Mouse (Mus musculus) CH12.LX (cell line): ENCODE data around the gene Lrrn4cl. TPM values are rescaled to one million over a fixed set of nuclear protein-coding genes. Genes with fewer than 3 reads are reported as not detected.

Experiments used
- DNase-seq: peaks from one replicate; pipeline ENCODE4 v3.0.0-alpha.2; 2013; ENCODE audit errors: extremely low read depth
- H3K27ac ChIP-seq: 2 replicates; pipeline ENCODE4 v1.5.1; 2012; ENCODE audit warnings: low read depth, mild to moderate bottlenecking, control low read depth, moderate library complexity; ENCODE audit not compliant: insufficient read depth
- H3K27me3 ChIP-seq: replicated peaks from 2 replicates; pipeline ENCODE3; 2012; ENCODE audit warnings: inconsistent platforms
- H3K36me3 ChIP-seq, 2 experiments: replicated peaks in 1 of 2; 2 replicates each; pipeline versions ENCODE3 to v1.6.1; 2012; ENCODE audit warnings: inconsistent platforms in 1 of 2, low read length in 1 of 2, mild to moderate bottlenecking in 1 of 2, mixed read lengths in 1 of 2, moderate library complexity in 1 of 2; ENCODE audit not compliant: control insufficient read depth in 1 of 2, insufficient read depth in 1 of 2
- H3K4me1 ChIP-seq, 2 experiments: 2 replicates each; pipeline ENCODE4 v1.6.1; 2012; ENCODE audit warnings: inconsistent platforms in 1 of 2, moderate library complexity in 1 of 2; ENCODE audit not compliant: insufficient read depth in 2 of 2, control insufficient read depth in 1 of 2
- H3K4me2 ChIP-seq: 2 replicates; pipeline ENCODE4 v1.6.1; 2012; ENCODE audit warnings: low read depth, mild to moderate bottlenecking, control low read depth; ENCODE audit not compliant: poor library complexity, insufficient read depth, severe bottlenecking
- H3K4me3 ChIP-seq, 3 experiments: fragments of 150-350 bp in 1 of 3; sonication (generic) in 1 of 3; replicated peaks in 1 of 3; 2 replicates each; pipeline versions ENCODE3 to v1.5.1; 2011 to 2012; ENCODE audit warnings: low read depth in 2 of 3, low read length in 2 of 3, mild to moderate bottlenecking in 2 of 3, moderate library complexity in 2 of 3, control low read depth in 1 of 3, improper control_type of control experiment in 1 of 3, inconsistent platforms in 1 of 3, mixed read lengths in 1 of 3; ENCODE audit not compliant: poor library complexity in 1 of 3
- H3K79me2 ChIP-seq: replicated peaks from 2 replicates; pipeline ENCODE4 v1.6.1; 2012; ENCODE audit warnings: mild to moderate bottlenecking, moderate library complexity; ENCODE audit not compliant: control insufficient read depth, poor library complexity, insufficient read depth, severe bottlenecking; ENCODE audit errors: extremely low read depth
- H3K9ac ChIP-seq: 2 replicates; pipeline ENCODE4 v1.6.1; 2012; ENCODE audit warnings: low read depth, mild to moderate bottlenecking, control low read depth, moderate library complexity; ENCODE audit not compliant: insufficient read depth
- H3K9me3 ChIP-seq: replicated peaks from 2 replicates; pipeline ENCODE3; 2012; ENCODE audit warnings: low read length, inconsistent platforms, mixed read lengths
- BHLHE40 ChIP-seq: IDR thresholded peaks from 2 replicates; pipeline ENCODE4 v1.6.1; 2011; ENCODE audit warnings: mild to moderate bottlenecking, low read depth, low read length, improper control_type of control experiment
- CHD1 ChIP-seq: IDR thresholded peaks from 2 replicates; pipeline ENCODE4 v1.6.1; 2012; ENCODE audit warnings: low read depth, low read length, improper control_type of control experiment, inconsistent platforms
- CHD2 ChIP-seq: IDR thresholded peaks from 2 replicates; pipeline ENCODE4 v1.6.1; 2011; ENCODE audit warnings: low read length, improper control_type of control experiment
- CTCF ChIP-seq, 2 experiments: IDR thresholded peaks in 1 of 2; conservative IDR thresholded peaks in 1 of 2; 2 replicates each; pipeline ENCODE4 v1.5.1; 2011 to 2012; ENCODE audit warnings: low read depth in 2 of 2, low read length in 2 of 2, improper control_type of control experiment in 1 of 2, inconsistent platforms in 1 of 2, mild to moderate bottlenecking in 1 of 2, moderate library complexity in 1 of 2
- EP300 ChIP-seq: IDR thresholded peaks from 2 replicates; pipeline ENCODE4 v1.6.1; 2011; ENCODE audit warnings: low read length, improper control_type of control experiment
- JUN ChIP-seq: IDR thresholded peaks from 2 replicates; pipeline ENCODE4 v1.6.1; 2011; ENCODE audit warnings: low read depth, mild to moderate bottlenecking, low read length, improper control_type of control experiment, moderate library complexity; ENCODE audit not compliant: insufficient read depth
- MAFK ChIP-seq: IDR thresholded peaks from 2 replicates; pipeline ENCODE4 v1.6.1; 2011; ENCODE audit warnings: low read length, improper control_type of control experiment; ENCODE audit not compliant: insufficient replicate concordance
- MAX ChIP-seq: IDR thresholded peaks from 2 replicates; pipeline ENCODE4 v1.6.1; 2011; ENCODE audit warnings: low read length, improper control_type of control experiment
- MEF2A ChIP-seq: IDR thresholded peaks from 2 replicates; pipeline ENCODE4 v1.6.1; 2014; ENCODE audit warnings: low read depth, mild to moderate bottlenecking, inconsistent platforms, low read length, improper control_type of control experiment, borderline replicate concordance
- MXI1 ChIP-seq: IDR thresholded peaks from 2 replicates; pipeline ENCODE4 v1.6.1; 2011; ENCODE audit warnings: mild to moderate bottlenecking, low read depth, low read length, improper control_type of control experiment
- PAX5 ChIP-seq: IDR thresholded peaks from 2 replicates; pipeline ENCODE4 v1.6.1; 2012; ENCODE audit warnings: low read length, inconsistent platforms, mixed read lengths
- POLR2AphosphoS2 ChIP-seq: IDR thresholded peaks from 2 replicates; pipeline ENCODE4 v1.6.1; 2011; ENCODE audit warnings: low read depth, low read length, improper control_type of control experiment
- RAD21 ChIP-seq: IDR thresholded peaks from 2 replicates; pipeline ENCODE4 v1.6.1; 2011; ENCODE audit warnings: low read depth, mild to moderate bottlenecking, low read length, improper control_type of control experiment, moderate library complexity
- RCOR1 ChIP-seq: conservative IDR thresholded peaks from 2 replicates; pipeline ENCODE4 v1.6.1; 2012; ENCODE audit warnings: low read depth, mild to moderate bottlenecking, inconsistent platforms, low read length, improper control_type of control experiment
- SIN3A ChIP-seq: IDR thresholded peaks from 2 replicates; pipeline ENCODE4 v1.6.1; 2012; ENCODE audit warnings: low read length, improper control_type of control experiment, inconsistent platforms
- SMC3 ChIP-seq: IDR thresholded peaks from 2 replicates; pipeline ENCODE4 v1.6.1; 2011; ENCODE audit warnings: low read depth, low read length, improper control_type of control experiment
- USF2 ChIP-seq: conservative IDR thresholded peaks from 2 replicates; pipeline ENCODE4 v1.6.1; 2011; ENCODE audit warnings: low read depth, low read length, improper control_type of control experiment
- ZKSCAN1 ChIP-seq: IDR thresholded peaks from 2 replicates; pipeline ENCODE4 v1.6.1; 2012; ENCODE audit warnings: low read depth, inconsistent platforms, low read length, improper control_type of control experiment, borderline replicate concordance
- ZMIZ1 ChIP-seq: IDR thresholded peaks from 2 replicates; pipeline ENCODE4 v1.6.1; 2012; ENCODE audit warnings: low read depth, mild to moderate bottlenecking, inconsistent platforms, low read length, improper control_type of control experiment
- ZNF384 ChIP-seq: IDR thresholded peaks from 2 replicates; pipeline ENCODE4 v1.6.1; 2012; ENCODE audit warnings: low read depth, low read length, improper control_type of control experiment, inconsistent platforms
- dilution Hi-C: fragments of 300-500 bp; cut with MboI; formaldehyde crosslinking; loops from 2 replicates; pipeline ENCODE4 v1.14.3; 2020; ENCODE audit warnings: low sequenced_read_pairs; ENCODE audit not compliant: extremely low pct_unique_long_range_greater_than_20kb, extremely low pct_ligation_motif_present
- in situ Hi-C: fragments of 300-500 bp; cut with MboI; formaldehyde crosslinking; loops from 3 replicates; pipeline ENCODE4 v1.14.3; 2019; ENCODE audit warnings: low sequenced_read_pairs, low pct_ligation_motif_present, low pct_unique_long_range_greater_than_20kb, mixed read lengths
- polyA plus RNA-seq: library from polyadenylated mRNA; unstranded; fragments of >175 nt; gene quantifications from 2 replicates; pipeline ENCODE4 v1.2.1, GENCODE M21; 2012; ENCODE audit warnings: low read depth; ENCODE audit not compliant: insufficient read length
- total RNA-seq, 2 experiments: library from RNA; depleted of rRNA; stranded (reverse); fragments of 300-350 nt in 1 of 2; fragments of >200 nt in 1 of 2; gene quantifications; 2 replicates each; pipeline ENCODE4 v1.2.3; 2012 to 2014

The Lrrn4cl gene
- total and polyA plus RNA-seq, 3 experiments, result 0.17 to 0.41 (median 0.31) TPM

GRCm38 (mm10) chr19:8844371-8845129, 6.0 kb upstream of the Lrrn4cl start:
- H3K9me3 ChIP-seq, result no peaks in the 10 kb centered on the region
- no peak overlapping the region for H3K9ac ChIP-seq
- in situ Hi-C loops (loop anchor here (25.0 kb wide), 1 partner anchor 1018 kb away; no protein-coding TSS in a partner anchor), dilution Hi-C loops (no loop called here)
- no peaks in the 10 kb centered on the region for H3K27me3 ChIP-seq
- peaks cover 6 to 18% of the 10 kb centered on the region in 2 experiments for H3K4me1 ChIP-seq
- H3K27ac ChIP-seq, result no peak overlapping the region
- no peak overlapping the region for H3K4me2 ChIP-seq
- TF ChIP-seq RAD21, result peak; percentile 63
- no peak for TF ChIP-seq MXI1
- TF ChIP-seq MEF2A, result no peak
- TF ChIP-seq ZKSCAN1, result no peak
- peak; percentile 57 for TF ChIP-seq SMC3
- peak; percentile 65 to 79; a peak in 3 of 4 replicates for TF ChIP-seq CTCF (conservative IDR thresholded peaks at IDR 0.05 in 1 of 2, IDR thresholded peaks at IDR 0.05 in 1 of 2; ENCODE audit: low read depth in 2 of 2, low read length in 2 of 2)
- TF ChIP-seq JUN, result no peak
- TF ChIP-seq ZNF384, result peak; percentile 80
- peaks cover 42 to 77% of the 10 kb centered on the region in 2 experiments for H3K36me3 ChIP-seq
- peaks cover 15% of the 10 kb centered on the region for H3K79me2 ChIP-seq
- DNase-seq, result peak; percentile 75
- no peak overlapping the region for H3K4me3 ChIP-seq

DNA sequence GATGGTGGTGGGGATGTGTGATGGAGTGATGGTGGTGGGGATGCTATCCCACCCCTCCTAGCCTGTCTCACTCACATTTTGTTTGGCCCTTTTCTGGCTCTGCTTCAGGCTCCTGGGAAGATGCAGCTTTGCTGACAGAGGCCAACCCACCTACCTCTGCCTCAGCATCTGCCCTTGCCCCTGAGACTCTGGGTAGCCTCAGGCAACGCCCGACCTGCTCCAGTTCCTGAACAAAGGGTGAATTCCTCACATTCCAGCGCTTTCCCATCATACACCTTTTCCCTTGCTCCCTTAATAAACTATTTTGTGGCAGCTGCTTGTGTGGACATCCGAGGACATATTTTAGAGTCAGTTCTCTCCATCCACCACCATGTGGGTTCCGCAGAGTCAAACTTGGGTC, 2.2 kb upstream of the Lrrn4cl start:
- Histone ChIP-seq H3K36me3 (peaks cover 37 to 55% of the 10 kb centered on the region in 2 experiments), H3K9ac (no peak overlapping the region), H3K27me3 (no peaks in the 10 kb centered on the region), H3K4me3 (no peak overlapping the region), H3K4me1 (no peaks in the 10 kb centered on the region), H3K27ac (no peak overlapping the region), H3K79me2 (no peaks in the 10 kb centered on the region), H3K4me2 (no peak overlapping the region), H3K9me3 (no peaks in the 10 kb centered on the region)
- TF ChIP-seq ZMIZ1, result no peak
- no peak for TF ChIP-seq USF2
- TF ChIP-seq RAD21, result no peak
- no peak for TF ChIP-seq SIN3A
- no peak for TF ChIP-seq CHD2
- no peak for TF ChIP-seq BHLHE40
- no peak for TF ChIP-seq MAX
- TF ChIP-seq PAX5, result no peak
- TF ChIP-seq SMC3, result no peak
- TF ChIP-seq CHD1, result no peak
- no peak for TF ChIP-seq MAFK
- no peak for TF ChIP-seq POLR2AphosphoS2
- no peak for TF ChIP-seq EP300
- no peak for TF ChIP-seq RCOR1
- in situ Hi-C loops, result loop anchor here (25.0 kb wide), 1 partner anchor 1014 kb away; no protein-coding TSS in a partner anchor
- DNase-seq, result no peak
- dilution Hi-C loops, result no loop called here
